Mouse (Mus musculus) liver, adult 2 months (tissue): ENCODE results near the gene Npdc1. TPM values are rescaled to one million over a fixed set of nuclear protein-coding genes. Genes with fewer than 3 reads are reported as not detected.

Experiments
- DNase-seq: peaks from one replicate; pipeline ENCODE4 v3.0.0-alpha.2; 2011; ENCODE audit warnings: low read depth, low spot score; ENCODE audit errors: extremely low read depth
- H3K27ac ChIP-seq: fragments of 200-500 bp; replicated peaks from 2 replicates; pipeline ENCODE4 v1.5.1; 2012; ENCODE audit warnings: low read depth, mild to moderate bottlenecking, control low read depth, inconsistent platforms, low read length; ENCODE audit not compliant: insufficient read depth
- H3K27me3 ChIP-seq: fragments of 200-500 bp; 2 replicates; pipeline ENCODE4 v1.6.1; 2012; ENCODE audit warnings: mild to moderate bottlenecking, moderate library complexity, low read length, inconsistent platforms; ENCODE audit not compliant: control insufficient read depth, insufficient read depth
- H3K36me3 ChIP-seq: fragments of 200-500 bp; 2 replicates; pipeline ENCODE4 v1.6.1; 2012; ENCODE audit warnings: low read length, inconsistent platforms; ENCODE audit not compliant: control insufficient read depth, insufficient read depth
- H3K4me1 ChIP-seq: fragments of 200-500 bp; 2 replicates; pipeline ENCODE4 v1.6.1; 2011; ENCODE audit warnings: low read length; ENCODE audit not compliant: control insufficient read depth, insufficient read depth
- H3K4me3 ChIP-seq: fragments of 200-500 bp; 2 replicates; pipeline ENCODE4 v1.5.1; 2011; ENCODE audit warnings: low read depth, mild to moderate bottlenecking, control low read depth, low read length, moderate library complexity; ENCODE audit not compliant: insufficient read depth
- H3K79me2 ChIP-seq: fragments of 200-500 bp; 2 replicates; pipeline ENCODE4 v1.6.1; 2012; ENCODE audit warnings: inconsistent platforms, mild to moderate bottlenecking, low read length, moderate library complexity; ENCODE audit not compliant: control insufficient read depth, insufficient read depth
- H3K9ac ChIP-seq: fragments of 200-500 bp; 2 replicates; pipeline ENCODE4 v1.6.1; 2012; ENCODE audit warnings: low read depth, mild to moderate bottlenecking, control low read depth, inconsistent platforms, low read length
- CTCF ChIP-seq: fragments of 200-500 bp; IDR thresholded peaks from 2 replicates; pipeline ENCODE4 v1.5.1; 2011; ENCODE audit warnings: low read depth, low read length, control low read depth
- POLR2A ChIP-seq: fragments of 200-500 bp; IDR thresholded peaks from 2 replicates; pipeline ENCODE4 v1.6.1; 2011; ENCODE audit warnings: low read length, control low read depth; ENCODE audit not compliant: insufficient read depth; ENCODE audit errors: extremely low read depth
- WGBS: fragments of 180-500 bp; shearing (Covaris S2); methylation state at CpG from one replicate; pipeline ENCODE4 v1.1.7; 2018; 5-methylcytosine and 5-hydroxymethylcytosine counted together
- polyA plus RNA-seq: library from polyadenylated mRNA; depleted of rRNA; stranded (reverse); fragments of >200 nt; gene quantifications from 2 replicates; pipeline ENCODE4 v1.2.3, GENCODE M21; 2012
- total RNA-seq: library from RNA; depleted of rRNA; stranded (reverse); fragments of >200 nt; gene quantifications from 2 replicates; pipeline ENCODE4 v1.2.3, GENCODE M21; 2014

The Npdc1 gene
- total and polyA plus RNA-seq, 2 experiments: 1.7 to 8.9 TPM

- Histone ChIP-seq H3K4me1 (no peaks in the 10 kb centered on the region; the same call in 1 of the 2 replicates), H3K9ac (peak within 1 kb of the TSS; percentile 89), H3K4me3 (peak within 1 kb of the TSS; percentile 86), H3K36me3 (no peaks in the 10 kb centered on the region), H3K27ac (peak within 1 kb of the TSS; percentile 43), H3K79me2 (no peaks in the 10 kb centered on the region), H3K27me3 (no peaks in the 10 kb centered on the region)
- DNase-seq: peak; percentile 27
- TF ChIP-seq POLR2A: peak; percentile 79
- no peak for TF ChIP-seq CTCF
- WGBS: 1% methylated on average over 54 of the region's 54 CpGs
Observed at GRCm38 (mm10) chr2:25365091-25365761, 33.9 kb upstream of the Npdc1 start, which contains the start of gene Uap1l1. Uap1l1 (minus strand) TSS chr2:25365682.

- H3K4me1 ChIP-seq: peaks cover 5% of the 10 kb centered on the region
- H3K27me3 ChIP-seq: peaks cover 8% of the 10 kb centered on the region
- no peak for DNase-seq
- no peaks in the 10 kb centered on the region for H3K36me3 ChIP-seq
- 92% methylated on average over 3 of the region's 3 CpGs for WGBS
- H3K9ac ChIP-seq: no peak overlapping the region
- no peak for TF ChIP-seq POLR2A
- no peak for TF ChIP-seq CTCF
- H3K4me3 ChIP-seq: no peak overlapping the region
- H3K27ac ChIP-seq: no peak overlapping the region
- no peaks in the 10 kb centered on the region for H3K79me2 ChIP-seq
Observed at GRCm38 (mm10) chr2:25369996-25370395, 29.2 kb upstream of the Npdc1 start.

- Histone ChIP-seq H3K27me3 (peaks cover 8% of the 10 kb centered on the region), H3K79me2 (no peaks in the 10 kb centered on the region), H3K36me3 (no peaks in the 10 kb centered on the region), H3K4me1 (peaks cover 5% of the 10 kb centered on the region; the same call in 1 of the 2 replicates), H3K9ac (peak within 1 kb of the TSS; percentile 43), H3K4me3 (peak within 1 kb of the TSS; percentile 62), H3K27ac (no peak within 1 kb of the TSS)
- peak; percentile 63 for DNase-seq
- 3% methylated on average over 65 of the region's 65 CpGs for WGBS
- no peak for TF ChIP-seq POLR2A
- no peak for TF ChIP-seq CTCF
Observed at GRCm38 (mm10) chr2:25371764-25372643, 27.1 kb upstream of the Npdc1 start, which contains the start of gene Sapcd2. Sapcd2 (plus strand) TSS chr2:25372321.

GRCm38 (mm10) chr2:25372644-25373391, 26.3 kb upstream of the Npdc1 start:
- H3K27me3 ChIP-seq: peaks cover 8% of the 10 kb centered on the region
- no peak for DNase-seq
- H3K9ac ChIP-seq: peak overlapping the region; percentile 43
- 10% methylated on average over 42 of the region's 42 CpGs for WGBS
- no peaks in the 10 kb centered on the region for H3K36me3 ChIP-seq
- no peaks in the 10 kb centered on the region for H3K79me2 ChIP-seq
- H3K4me3 ChIP-seq: peak overlapping the region; percentile 62
- H3K27ac ChIP-seq: no peak overlapping the region
- peaks cover 5% of the 10 kb centered on the region; the same call in 1 of the 2 replicates for H3K4me1 ChIP-seq
- no peak for TF ChIP-seq CTCF
- TF ChIP-seq POLR2A: no peak

GRCm38 (mm10) chr2:25373431-25373830, 25.7 kb upstream of the Npdc1 start:
- peaks cover 5% of the 10 kb centered on the region; the same call in 1 of the 2 replicates for H3K4me1 ChIP-seq
- no peak for DNase-seq
- H3K79me2 ChIP-seq: no peaks in the 10 kb centered on the region
- H3K36me3 ChIP-seq: no peaks in the 10 kb centered on the region
- no peak overlapping the region for H3K4me3 ChIP-seq
- TF ChIP-seq POLR2A (no peak), CTCF (no peak)
- WGBS: 73% methylated on average over 2 of the region's 2 CpGs
- H3K27me3 ChIP-seq: peaks cover 8% of the 10 kb centered on the region
- no peak overlapping the region for H3K9ac ChIP-seq
- H3K27ac ChIP-seq: no peak overlapping the region
